Mouse (Mus musculus): ENCODE measurements around the gene Deup1. TPM values are rescaled to one million over a fixed set of nuclear protein-coding genes. Genes with fewer than 3 reads are reported as not detected.

Deup1 gene
- total and polyA plus RNA-seq, 3 experiments: 0.16 TPM; not detected in 2

GRCm38 (mm10) chr9:15550461-15550961, 77.2 kb downstream of the Deup1 start:
- H3K4me3 ChIP-seq: no peak overlapping the region
- H3K27ac ChIP-seq: no peak overlapping the region
- intact Hi-C loops (cut with DNase I): no loop called here
- no peak for DNase-seq
- no peaks in the 10 kb centered on the region for H3K4me1 ChIP-seq (ENCODE audit: control insufficient read depth, insufficient read depth, low read length)
- no peaks in the 10 kb centered on the region for H3K27me3 ChIP-seq (ENCODE audit: control insufficient read depth, insufficient read depth, low read length)
- no peaks in the 10 kb centered on the region for H3K36me3 ChIP-seq (ENCODE audit: control insufficient read depth, insufficient read depth, low read length)
- H3K9ac ChIP-seq (ENCODE audit: low read depth, low read length): no peak overlapping the region
- WGBS: 49% methylated on average over 4 of the region's 4 CpGs
- H3K79me2 ChIP-seq (replicated peaks; ENCODE audit: control insufficient read depth, insufficient read depth, low read length): no peaks in the 10 kb centered on the region
- no peak for TF ChIP-seq EP300 (IDR thresholded peaks at IDR 0.05; ENCODE audit: insufficient read depth, low read depth, low read length)
- TF ChIP-seq CTCF (IDR thresholded peaks at IDR 0.05): no peak
- TF ChIP-seq POLR2A (IDR thresholded peaks at IDR 0.05; ENCODE audit: insufficient read depth, low read depth, low read length): no peak

DNA sequence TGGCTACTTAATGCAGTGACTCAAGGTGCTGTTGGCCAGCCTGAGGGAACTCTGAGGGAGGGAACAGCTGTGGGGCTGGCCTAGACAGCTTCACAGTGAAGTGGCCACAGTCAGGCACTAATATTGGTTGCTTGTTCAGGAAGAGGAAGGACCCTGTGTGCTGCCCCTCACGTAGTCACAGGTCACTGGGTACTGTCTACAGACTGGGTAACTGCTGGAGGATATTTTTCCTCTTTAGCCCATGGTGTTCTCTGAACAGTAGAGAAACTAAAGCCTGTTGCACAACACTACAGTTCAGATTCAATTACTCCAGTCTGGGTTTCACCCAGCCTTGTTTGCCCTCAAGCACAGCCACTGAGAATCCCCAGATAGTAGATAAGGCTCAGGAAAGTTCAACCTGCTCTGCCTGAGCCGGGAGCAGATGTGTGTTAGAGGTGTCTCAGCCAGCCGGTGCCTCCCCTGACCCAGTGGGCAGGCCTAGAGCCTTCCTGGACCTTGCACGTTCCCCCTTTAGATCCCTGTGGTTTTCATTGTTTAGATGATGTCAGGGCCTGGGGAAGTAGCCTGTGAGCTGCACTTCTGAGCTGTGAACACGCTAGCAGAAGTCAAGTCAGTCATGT, 85.9 kb downstream of the Deup1 start:
- TF ChIP-seq CTCF (IDR thresholded peaks at IDR 0.05) (no peak), POLR2A (IDR thresholded peaks at IDR 0.05; ENCODE audit: insufficient read depth, low read depth, low read length) (no peak), EP300 (IDR thresholded peaks at IDR 0.05; ENCODE audit: insufficient read depth, low read depth, low read length) (no peak)
- H3K9ac ChIP-seq (ENCODE audit: low read depth, low read length): no peak overlapping the region
- H3K4me1 ChIP-seq (ENCODE audit: control insufficient read depth, insufficient read depth, low read length): peaks cover 4% of the 10 kb centered on the region
- no peak overlapping the region for H3K4me3 ChIP-seq
- peaks cover 2% of the 10 kb centered on the region; the same call in 1 of the 2 replicates for H3K79me2 ChIP-seq (replicated peaks; ENCODE audit: control insufficient read depth, insufficient read depth, low read length)
- H3K27me3 ChIP-seq (ENCODE audit: control insufficient read depth, insufficient read depth, low read length): no peaks in the 10 kb centered on the region
- intact Hi-C loops (cut with DNase I): no loop called here
- H3K36me3 ChIP-seq (ENCODE audit: control insufficient read depth, insufficient read depth, low read length): no peaks in the 10 kb centered on the region
- no peak overlapping the region for H3K27ac ChIP-seq
- DNase-seq: no peak
- WGBS: 54% methylated on average over 5 of the region's 5 CpGs

DNA sequence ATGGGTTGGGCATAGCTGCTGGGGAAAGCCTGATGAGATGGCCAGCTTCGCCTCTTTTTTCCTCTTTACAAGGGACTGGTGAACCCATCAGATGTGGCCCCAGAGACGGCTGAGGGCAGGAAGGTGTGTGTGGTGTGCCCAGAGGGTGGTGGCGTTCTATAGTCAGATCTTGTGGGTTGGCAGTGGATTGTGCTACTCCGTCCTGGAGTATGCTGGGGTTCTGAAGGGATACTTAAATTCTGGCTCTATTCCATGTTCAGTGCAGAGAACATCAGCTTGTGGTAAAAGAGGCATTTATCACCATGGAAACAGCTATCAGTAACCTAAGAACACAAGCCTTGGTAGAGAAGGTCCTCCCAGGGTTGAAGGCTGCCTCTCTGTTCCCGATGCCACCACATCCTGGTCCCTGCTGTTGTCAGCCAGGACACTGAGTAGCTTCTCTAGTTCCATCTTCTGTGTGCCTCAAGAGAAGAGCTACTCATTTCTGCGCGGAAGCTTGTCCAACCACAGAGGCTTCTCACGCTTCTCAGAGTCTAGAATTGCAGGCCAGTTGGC, 88.7 kb downstream of the Deup1 start:
- Histone ChIP-seq H3K9ac (ENCODE audit: low read depth, low read length) (no peak overlapping the region), H3K27ac (no peak overlapping the region), H3K4me1 (ENCODE audit: control insufficient read depth, insufficient read depth, low read length) (peaks cover 16% of the 10 kb centered on the region), H3K27me3 (ENCODE audit: control insufficient read depth, insufficient read depth, low read length) (no peaks in the 10 kb centered on the region), H3K36me3 (ENCODE audit: control insufficient read depth, insufficient read depth, low read length) (peaks cover 6% of the 10 kb centered on the region), H3K4me3 (no peak overlapping the region), H3K79me2 (replicated peaks; ENCODE audit: control insufficient read depth, insufficient read depth, low read length) (peaks cover 2% of the 10 kb centered on the region; the same call in 1 of the 2 replicates)
- DNase-seq: no peak
- WGBS: 88% methylated on average over 8 of the region's 8 CpGs
- no peak for TF ChIP-seq POLR2A (IDR thresholded peaks at IDR 0.05; ENCODE audit: insufficient read depth, low read depth, low read length)
- no peak for TF ChIP-seq CTCF (IDR thresholded peaks at IDR 0.05)
- TF ChIP-seq EP300 (IDR thresholded peaks at IDR 0.05; ENCODE audit: insufficient read depth, low read depth, low read length): no peak
- intact Hi-C loops (cut with DNase I): loop anchor here (5.0 kb wide), 1 partner anchor 143 kb away; no protein-coding TSS in a partner anchor

- intact Hi-C loops (cut with DNase I): loop anchor here (5.0 kb wide), 1 partner anchor 145 kb away; no protein-coding TSS in a partner anchor
- peaks cover 23% of the 10 kb centered on the region for H3K4me1 ChIP-seq (ENCODE audit: control insufficient read depth, insufficient read depth, low read length)
- H3K27me3 ChIP-seq (ENCODE audit: control insufficient read depth, insufficient read depth, low read length): no peaks in the 10 kb centered on the region
- WGBS: 95% methylated on average over 3 of the region's 3 CpGs
- DNase-seq: no peak
- no peak overlapping the region for H3K4me3 ChIP-seq
- peaks cover 9% of the 10 kb centered on the region for H3K36me3 ChIP-seq (ENCODE audit: control insufficient read depth, insufficient read depth, low read length)
- H3K79me2 ChIP-seq (replicated peaks; ENCODE audit: control insufficient read depth, insufficient read depth, low read length): no peaks in the 10 kb centered on the region
- no peak overlapping the region for H3K9ac ChIP-seq (ENCODE audit: low read depth, low read length)
- no peak for TF ChIP-seq EP300 (IDR thresholded peaks at IDR 0.05; ENCODE audit: insufficient read depth, low read depth, low read length)
- peak; percentile 23 for TF ChIP-seq CTCF (IDR thresholded peaks at IDR 0.05)
- no peak overlapping the region for H3K27ac ChIP-seq
Observed at GRCm38 (mm10) chr9:15537455-15538048, 90.2 kb downstream of the Deup1 start.

DNA sequence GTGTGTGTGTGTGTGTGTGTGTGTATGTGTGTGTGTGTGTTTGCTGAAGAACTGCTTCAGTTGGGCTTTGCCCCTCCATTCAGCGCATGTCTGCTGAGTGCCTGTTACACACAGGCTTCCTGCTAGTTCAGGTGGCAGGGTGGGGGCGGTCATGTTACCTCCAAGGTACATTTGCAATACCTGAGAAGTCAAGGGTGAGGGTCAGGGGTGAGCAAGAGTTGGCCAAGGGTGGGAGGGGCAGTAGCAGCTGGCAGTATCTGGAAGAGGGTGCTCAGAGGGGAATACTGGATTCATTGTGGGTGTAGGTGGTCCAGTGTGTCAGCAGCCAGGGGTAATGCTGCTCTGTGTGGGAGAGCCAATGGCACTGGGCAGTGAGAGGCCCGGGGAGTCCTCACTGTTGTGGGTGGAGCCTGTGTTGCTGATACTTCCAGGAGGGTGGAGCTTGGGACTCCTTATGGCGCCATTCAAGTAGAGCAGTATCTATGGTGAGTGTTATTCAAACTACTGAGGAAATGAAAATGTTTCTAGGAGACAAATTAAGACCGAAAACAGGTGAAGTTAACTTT, 90.8 kb downstream of the Deup1 start:
- no peaks in the 10 kb centered on the region for H3K79me2 ChIP-seq (replicated peaks; ENCODE audit: control insufficient read depth, insufficient read depth, low read length)
- DNase-seq: no peak
- peaks cover 9% of the 10 kb centered on the region for H3K36me3 ChIP-seq (ENCODE audit: control insufficient read depth, insufficient read depth, low read length)
- H3K9ac ChIP-seq (ENCODE audit: low read depth, low read length): no peak overlapping the region
- peaks cover 24% of the 10 kb centered on the region for H3K4me1 ChIP-seq (ENCODE audit: control insufficient read depth, insufficient read depth, low read length)
- intact Hi-C loops (cut with DNase I): loop anchor here (5.0 kb wide), 1 partner anchor 145 kb away; no protein-coding TSS in a partner anchor
- H3K4me3 ChIP-seq: no peak overlapping the region
- no peak overlapping the region for H3K27ac ChIP-seq
- no peaks in the 10 kb centered on the region for H3K27me3 ChIP-seq (ENCODE audit: control insufficient read depth, insufficient read depth, low read length)
- TF ChIP-seq EP300 (IDR thresholded peaks at IDR 0.05; ENCODE audit: insufficient read depth, low read depth, low read length) (no peak), CTCF (IDR thresholded peaks at IDR 0.05) (no peak), POLR2A (IDR thresholded peaks at IDR 0.05; ENCODE audit: insufficient read depth, low read depth, low read length) (no peak)
- 87% methylated on average over 5 of the region's 5 CpGs for WGBS

All from heart, adult 2 months (tissue).